Mouse (Mus musculus) kidney, adult 2 months (tissue): ENCODE measurements around the gene Cd80.

ENCODE experiments used
- CTCF ChIP-seq: fragments of 200-500 bp; conservative IDR thresholded peaks from 2 replicates; pipeline ENCODE4 v1.5.1; 2011; ENCODE audit warnings: low read depth, mild to moderate bottlenecking, control low read depth, low read length, moderate library complexity, mixed read lengths; ENCODE audit not compliant: insufficient read depth, insufficient read length
- POLR2A ChIP-seq: fragments of 200-500 bp; IDR thresholded peaks from one replicate; pipeline ENCODE4 v1.6.1; 2011; ENCODE audit warnings: low read depth, low read length, control low read depth

- no peak for TF ChIP-seq POLR2A
- TF ChIP-seq CTCF = no peak
Measured at GRCm38 (mm10) chr16:38414953-38415352, 40.4 kb upstream of the Cd80 start.
